Mouse (Mus musculus): ENCODE data around the gene Hist2h2be. TPM values are rescaled to one million over a fixed set of nuclear protein-coding genes. Genes with fewer than 3 reads are reported as not detected.
"Not testable (repeated sequence)": the region's sequence is repeated elsewhere in the genome, so short reads cannot be mapped to it uniquely, and the experiment has no call there.

Hist2h2be gene
- polyA plus RNA-seq, 2 experiments: 6.4 to 8.9 TPM

GRCm38 (mm10) chr3:96239949-96240798, 19.3 kb downstream of the Hist2h2be start, which contains the start of gene Hist2h2aa2:
Gene Hist2h2aa2, minus strand, starts transcription at chr3:96240276.
- Histone ChIP-seq H3K4me2 (ENCODE audit: low read depth) (peak within 1 kb of the TSS; percentile 69), H3K4me1 (replicated peaks; ENCODE audit: control insufficient read depth in 2 of 2, insufficient read depth in 2 of 2, low read length in 1 of 2) (peaks cover 25 to 38% of the 10 kb centered on the region in 2 experiments), H3K9ac (replicated peaks) (peak within 1 kb of the TSS; percentile 76), H3K4me3 (ENCODE audit: insufficient read depth in 1 of 2, low read depth in 2 of 2, low read length in 2 of 2) (peak within 1 kb of the TSS; percentile 43 to 57), H3K27ac (peak within 1 kb of the TSS; percentile 86)
- not testable (repeated sequence) for DNase-seq (ENCODE audit: low read depth in 3 of 3, low spot score in 3 of 3); H3K9me3 ChIP-seq (ENCODE audit: control insufficient read depth, low read length); H3K27me3 ChIP-seq (ENCODE audit: control insufficient read depth, insufficient read depth, low read length); H3K36me3 ChIP-seq (replicated peaks; ENCODE audit: control insufficient read depth, insufficient read depth, low read depth)
- ATAC-seq (ENCODE audit: insufficient read depth): peak; percentile 60
- peak; percentile 62 for TF ChIP-seq EP300 (IDR thresholded peaks at IDR 0.05; ENCODE audit: low read depth)
- WGBS (ENCODE audit: insufficient replicate concordance): 6% methylated on average over 20 of the region's 85 CpGs

- DNase-seq (ENCODE audit: low read depth in 3 of 3, low spot score in 3 of 3) (no peak), ATAC-seq (ENCODE audit: insufficient read depth) (no peak)
- peak overlapping the region in 1 of 2 experiments; percentile 43; a peak in 2 of 4 replicates for H3K4me3 ChIP-seq (ENCODE audit: insufficient read depth in 1 of 2, low read depth in 2 of 2, low read length in 2 of 2)
- H3K9ac ChIP-seq (replicated peaks): peak overlapping the region; percentile 76
- H3K4me2 ChIP-seq (ENCODE audit: low read depth): peak overlapping the region; percentile 69
- H3K4me1 ChIP-seq (replicated peaks; ENCODE audit: control insufficient read depth in 2 of 2, insufficient read depth in 2 of 2, low read length in 1 of 2): peaks cover 25 to 38% of the 10 kb centered on the region in 2 experiments
- 77% methylated on average over 9 of the region's 9 CpGs for WGBS (ENCODE audit: insufficient replicate concordance)
- no peaks in the 10 kb centered on the region for H3K27me3 ChIP-seq (ENCODE audit: control insufficient read depth, insufficient read depth, low read length)
- peak overlapping the region; percentile 86 for H3K27ac ChIP-seq
- no peak for TF ChIP-seq CTCF (IDR thresholded peaks at IDR 0.05; ENCODE audit: low read depth)
- no peak for TF ChIP-seq EP300 (IDR thresholded peaks at IDR 0.05; ENCODE audit: low read depth)
- H3K9me3 ChIP-seq (ENCODE audit: control insufficient read depth, low read length): no peaks in the 10 kb centered on the region
- H3K36me3 ChIP-seq (replicated peaks; ENCODE audit: control insufficient read depth, insufficient read depth, low read depth): no peaks in the 10 kb centered on the region
These were observed 19.9 kb downstream of the Hist2h2be start for GRCm38 (mm10) chr3:96240799-96241197.

GRCm38 (mm10) chr3:96243921-96244572, 23.1 kb downstream of the Hist2h2be start:
- Histone ChIP-seq H3K27ac (peak overlapping the region; percentile 99), H3K27me3 (ENCODE audit: control insufficient read depth, insufficient read depth, low read length) (no peaks in the 10 kb centered on the region), H3K36me3 (replicated peaks; ENCODE audit: control insufficient read depth, insufficient read depth, low read depth) (no peaks in the 10 kb centered on the region), H3K4me3 (ENCODE audit: insufficient read depth in 1 of 2, low read depth in 2 of 2, low read length in 2 of 2) (peak overlapping the region; percentile 71 to 100; a peak in 3 of 4 replicates), H3K9me3 (ENCODE audit: control insufficient read depth, low read length) (no peaks in the 10 kb centered on the region), H3K9ac (replicated peaks) (peak overlapping the region; percentile 99), H3K4me2 (ENCODE audit: low read depth) (peak overlapping the region; percentile 95), H3K4me1 (replicated peaks; ENCODE audit: control insufficient read depth in 2 of 2, insufficient read depth in 2 of 2, low read length in 1 of 2) (peaks cover 30 to 39% of the 10 kb centered on the region in 2 experiments)
- WGBS (ENCODE audit: insufficient replicate concordance): 65% methylated on average over 7 of the region's 7 CpGs
- TF ChIP-seq CTCF (IDR thresholded peaks at IDR 0.05; ENCODE audit: low read depth): no peak
- TF ChIP-seq EP300 (IDR thresholded peaks at IDR 0.05; ENCODE audit: low read depth): no peak
- no peak for DNase-seq (ENCODE audit: low read depth in 3 of 3, low spot score in 3 of 3)
- ATAC-seq (ENCODE audit: insufficient read depth): no peak

- not testable (repeated sequence) for H3K9me3 ChIP-seq (ENCODE audit: control insufficient read depth, low read length); H3K27me3 ChIP-seq (ENCODE audit: control insufficient read depth, insufficient read depth, low read length); H3K36me3 ChIP-seq (replicated peaks; ENCODE audit: control insufficient read depth, insufficient read depth, low read depth)
- peak; percentile 67 for ATAC-seq (ENCODE audit: insufficient read depth)
- peak in 1 of 3 experiments; percentile 61 for DNase-seq (ENCODE audit: low read depth in 3 of 3, low spot score in 3 of 3)
- peak within 1 kb of the TSS; percentile 99 for H3K27ac ChIP-seq
- peaks cover 30 to 41% of the 10 kb centered on the region in 2 experiments for H3K4me1 ChIP-seq (replicated peaks; ENCODE audit: control insufficient read depth in 2 of 2, insufficient read depth in 2 of 2, low read length in 1 of 2)
- peak within 1 kb of the TSS; percentile 99 for H3K9ac ChIP-seq (replicated peaks)
- under 1% methylated on average over 19 of the region's 88 CpGs for WGBS (ENCODE audit: insufficient replicate concordance)
- peak within 1 kb of the TSS; percentile 95 for H3K4me2 ChIP-seq (ENCODE audit: low read depth)
- H3K4me3 ChIP-seq (ENCODE audit: insufficient read depth in 1 of 2, low read depth in 2 of 2, low read length in 2 of 2): peak within 1 kb of the TSS; percentile 71 to 100
- TF ChIP-seq EP300 (IDR thresholded peaks at IDR 0.05; ENCODE audit: low read depth): peak; percentile 31
These were observed 24.3 kb downstream of the Hist2h2be start, which contains the start of gene Hist2h2aa1 for GRCm38 (mm10) chr3:96245003-96245886. Gene Hist2h2aa1, plus strand, starts transcription at chr3:96245497.
